Mouse (Mus musculus) left cerebral cortex, adult 9 months (tissue): ENCODE data around the gene Tmem11.

Source experiments
- DNase-seq, 2 experiments: peaks; one replicate each; pipeline ENCODE4 v3.0.0; 2022; ENCODE audit warnings: low spot score in 2 of 2

Tmem11 gene

DNA sequence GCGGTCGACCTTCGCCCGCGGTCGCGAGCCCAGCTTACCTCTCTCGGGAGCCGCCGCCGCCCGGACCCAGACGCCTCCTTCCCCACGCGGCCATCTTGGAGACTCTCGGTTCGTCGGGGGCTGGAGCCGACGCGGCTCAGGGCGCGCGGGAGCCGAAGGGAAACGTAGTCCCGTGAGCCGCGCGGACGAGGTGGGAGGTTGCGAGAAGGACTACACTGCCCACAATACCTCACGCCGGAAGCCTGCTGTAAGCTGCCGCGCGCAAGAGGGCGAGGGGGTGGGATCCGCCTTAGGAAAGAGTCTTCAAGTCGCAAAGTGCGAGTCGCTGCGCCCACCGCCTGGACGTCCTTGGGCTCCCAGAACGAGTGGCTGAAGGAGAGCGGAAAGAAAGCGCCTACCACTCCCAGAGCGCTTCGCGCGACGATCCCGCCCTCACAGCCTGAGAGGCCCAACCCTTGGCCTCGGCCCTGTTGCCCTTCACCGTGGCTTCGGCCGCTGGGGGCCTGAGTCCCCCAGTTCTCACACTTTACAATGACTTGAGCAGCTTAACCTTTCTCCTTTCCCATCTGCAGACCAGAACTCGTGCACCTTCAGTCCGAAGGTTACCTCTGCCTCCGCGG lies at the start of gene Tmem11:
Tmem11 (minus strand) TSS at position 598 of the 620 bp plus-strand sequence.
- DNase-seq = peak; percentile 96 to 98

GRCm38 (mm10) chr11:60927264-60927663 lies 48.2 kb upstream of the Tmem11 start:
- peak; percentile 59 to 94 for DNase-seq

DNA sequence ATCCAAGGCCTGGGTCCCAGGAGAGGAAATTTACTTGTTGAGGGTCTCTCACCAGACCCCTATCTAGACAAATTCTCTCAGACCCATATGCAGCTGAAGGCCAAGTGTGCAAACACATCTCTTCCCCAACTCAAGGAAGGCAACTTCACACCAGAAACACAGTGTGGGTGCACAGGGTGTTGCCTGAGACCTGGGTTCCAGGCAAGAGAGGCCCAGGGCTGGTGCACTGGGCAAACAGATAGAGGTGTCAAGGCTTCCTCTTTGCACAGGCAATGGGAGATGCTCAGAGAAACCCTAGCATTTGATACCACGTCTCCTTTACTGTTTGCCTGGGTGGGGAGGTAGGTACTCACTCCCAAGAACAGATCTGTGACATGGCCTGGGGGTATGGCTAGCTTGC lies 45.9 kb upstream of the Tmem11 start:
- no peak for DNase-seq

- no peak for DNase-seq
Measured at GRCm38 (mm10) chr11:60924498-60924897, 45.4 kb upstream of the Tmem11 start.

DNA sequence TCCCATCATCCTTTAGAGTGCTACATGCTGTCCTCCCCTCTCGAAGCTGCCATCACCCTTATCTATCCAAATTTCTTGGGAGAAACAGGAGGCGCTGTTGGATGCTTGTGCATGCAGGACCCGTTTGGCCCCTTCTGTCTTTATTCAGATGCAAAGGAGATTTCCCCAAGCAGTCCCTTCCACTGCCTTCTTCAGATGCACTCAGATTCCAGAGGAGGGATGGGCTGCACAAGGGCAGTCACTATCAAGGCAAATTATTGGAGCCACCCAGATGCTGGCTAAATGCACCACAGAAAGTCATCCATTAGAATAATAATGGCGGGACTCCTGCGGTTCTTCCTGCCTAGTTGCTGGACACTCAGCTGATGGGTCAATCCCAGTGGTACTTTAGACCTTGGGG lies 43.9 kb upstream of the Tmem11 start:
- DNase-seq = no peak

DNA sequence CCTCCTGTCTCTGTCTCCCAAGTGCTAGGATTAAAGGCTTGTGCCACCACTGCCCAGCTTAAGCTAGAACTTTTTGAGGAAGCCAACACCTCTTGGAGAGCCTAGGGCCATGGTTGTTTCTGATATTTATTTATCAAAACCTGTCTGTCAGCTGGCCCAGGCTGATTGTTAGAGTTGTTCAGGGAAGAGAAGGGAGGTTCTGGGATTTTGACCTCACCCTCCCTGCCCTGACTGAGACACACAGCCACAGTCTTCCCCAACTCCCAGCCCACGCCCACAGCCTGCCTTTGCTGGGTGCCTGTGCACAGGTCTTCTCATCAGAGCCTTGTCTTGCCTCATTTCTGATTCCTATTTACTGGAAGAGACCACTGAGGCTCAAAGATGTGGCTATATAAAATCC lies 43.1 kb upstream of the Tmem11 start:
- no peak for DNase-seq

- no peak for DNase-seq
Measured at GRCm38 (mm10) chr11:60920021-60920420, 40.9 kb upstream of the Tmem11 start.

- no peak for DNase-seq
Measured at GRCm38 (mm10) chr11:60915201-60915600, 36.1 kb upstream of the Tmem11 start.

DNA sequence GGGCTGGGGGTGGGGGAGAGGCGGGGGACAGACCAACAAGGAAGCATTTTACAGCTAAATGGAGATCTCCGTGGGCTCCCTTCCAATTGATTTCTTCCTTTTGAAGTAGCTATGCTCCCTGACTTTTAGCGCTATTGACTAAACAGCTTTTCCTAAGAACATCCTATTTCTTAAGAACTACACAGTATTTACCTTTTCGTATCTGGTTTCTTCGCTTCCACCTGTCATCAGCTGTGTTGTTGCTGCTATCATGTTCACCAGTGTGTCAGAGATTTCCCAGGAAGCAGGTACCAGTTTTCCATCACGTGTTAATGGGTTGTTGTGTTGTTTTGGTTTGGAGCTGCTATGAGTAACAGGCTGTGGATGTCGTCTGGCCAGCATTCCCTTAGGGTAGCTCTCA lies 35.4 kb upstream of the Tmem11 start, which contains the start of gene Natd1:
Natd1 (minus strand) TSS at position 260 of the 400 bp plus-strand sequence.
- DNase-seq = no peak

DNA sequence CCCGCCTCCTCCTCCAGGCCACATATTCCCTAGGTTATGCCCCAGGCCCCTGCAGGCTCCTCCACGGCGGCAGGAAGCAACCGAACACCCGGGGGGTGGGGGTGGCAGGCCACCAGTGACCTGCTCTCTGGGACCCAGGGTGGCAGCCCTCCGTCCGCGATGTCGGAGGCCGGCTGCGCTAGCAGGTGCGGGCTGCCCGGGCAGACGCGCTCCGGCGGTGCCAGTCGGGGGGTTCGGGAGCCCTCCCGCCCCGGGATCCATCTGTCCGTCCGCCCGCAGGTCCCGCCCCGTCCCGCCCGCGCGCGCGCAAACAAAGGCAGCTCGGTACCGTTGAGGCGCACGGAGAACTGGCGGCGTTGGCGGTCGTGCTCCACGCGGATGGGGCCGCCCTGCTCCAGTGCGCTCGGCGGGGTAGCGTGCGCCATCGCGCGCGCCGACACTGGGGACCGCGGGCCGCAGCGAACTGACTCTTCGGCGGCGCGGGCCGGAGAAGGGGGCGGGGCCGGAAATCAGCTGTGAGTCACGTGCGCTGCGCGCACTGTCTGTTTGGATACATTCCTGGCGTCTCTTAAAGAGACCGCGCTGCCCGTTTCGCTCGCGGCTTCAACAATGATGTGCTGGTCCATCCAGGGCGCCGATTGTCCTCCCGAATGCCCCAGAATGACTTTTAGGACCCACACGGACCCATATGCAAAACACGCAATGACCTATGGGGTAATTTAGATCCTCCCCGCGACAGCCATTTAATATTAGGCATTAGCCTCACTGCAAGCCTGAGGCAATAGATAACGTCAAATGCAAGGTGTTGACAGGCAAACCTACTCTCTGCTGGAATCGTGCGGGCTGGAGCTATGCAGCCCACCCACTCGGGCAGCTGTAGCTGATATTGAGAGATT lies 34.5 kb upstream of the Tmem11 start:
- DNase-seq = peak; percentile 74 to 92

DNA sequence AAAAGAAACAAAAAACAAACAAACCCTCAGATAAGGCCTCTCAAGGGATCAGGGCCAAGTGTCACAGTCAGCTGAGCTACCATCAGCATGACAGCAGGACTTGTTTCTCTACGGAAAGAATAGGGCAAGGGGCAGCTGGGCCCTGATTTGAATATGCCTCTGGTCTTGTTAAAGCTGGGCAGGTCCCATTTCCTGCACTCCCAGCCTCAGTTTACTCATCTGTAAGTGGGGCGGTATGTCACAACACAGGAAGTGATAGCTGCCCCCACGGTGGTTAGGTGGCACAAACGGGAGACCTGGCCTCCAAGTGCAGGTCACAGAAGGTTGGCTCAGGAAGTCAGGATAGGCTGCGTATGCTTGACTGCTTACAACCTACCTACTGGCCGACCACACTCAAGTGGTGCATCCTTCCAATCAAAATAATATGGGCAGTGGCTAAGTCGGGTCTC lies 33.5 kb upstream of the Tmem11 start:
- no peak for DNase-seq

- no peak for DNase-seq
Measured at GRCm38 (mm10) chr11:60909626-60910025, 30.6 kb upstream of the Tmem11 start.

GRCm38 (mm10) chr11:60908073-60908472 lies 29.0 kb upstream of the Tmem11 start:
- no peak for DNase-seq

DNA sequence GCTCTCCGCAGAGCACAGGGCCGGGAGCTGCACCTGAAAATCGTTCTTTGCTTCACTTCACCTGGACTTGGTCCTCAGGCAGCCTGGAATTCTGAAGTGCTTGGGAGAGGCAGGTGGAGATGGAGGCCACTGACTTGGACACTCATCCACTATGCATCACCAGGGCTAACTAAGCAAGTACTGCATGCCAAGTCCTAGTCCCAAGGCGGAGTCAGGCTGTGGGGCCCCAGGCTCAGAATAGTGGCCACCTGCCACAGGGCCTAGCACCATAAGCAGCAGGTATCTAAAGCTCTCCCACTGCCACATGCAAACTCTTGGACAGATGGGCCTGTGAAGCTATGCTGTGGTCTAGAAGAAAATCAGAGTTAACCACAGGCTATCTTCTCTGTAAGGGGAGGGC lies 27.4 kb upstream of the Tmem11 start:
- DNase-seq = no peak

DNA sequence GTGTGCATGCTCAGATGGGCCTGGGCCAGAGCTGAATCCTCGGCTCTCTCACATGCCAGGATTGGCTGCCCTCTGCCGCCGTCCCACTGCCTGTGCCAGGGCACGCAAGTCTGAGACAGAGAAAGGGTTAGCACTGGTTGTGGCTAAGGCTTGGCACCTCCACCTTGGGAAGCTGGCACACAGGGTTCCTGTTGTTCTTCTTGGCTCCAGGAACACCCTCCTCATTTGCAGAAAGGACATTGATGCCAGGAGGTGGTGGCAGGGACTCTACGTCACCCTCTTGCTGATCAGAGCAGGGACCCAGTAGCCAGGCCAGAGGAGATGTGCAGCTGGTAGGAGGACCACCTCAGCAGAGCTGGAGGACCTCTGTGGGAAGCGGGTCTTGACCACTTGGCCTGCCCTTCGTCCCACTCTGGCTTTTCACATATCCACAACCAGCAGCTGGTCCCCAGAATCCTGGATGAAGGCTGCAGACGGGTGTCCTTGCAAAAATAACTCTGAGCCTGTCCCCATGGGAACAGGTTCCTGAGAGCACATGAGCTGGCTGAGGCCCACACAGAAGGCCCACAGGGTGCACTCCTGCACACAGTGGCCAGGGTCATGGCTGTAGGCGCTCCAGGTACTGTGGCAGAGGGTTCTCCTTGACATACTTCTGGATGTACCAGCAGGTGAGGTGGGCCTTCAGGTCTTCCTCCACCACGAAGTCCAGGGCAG lies 26.5 kb upstream of the Tmem11 start:
- DNase-seq = no peak

- DNase-seq = no peak
Measured at GRCm38 (mm10) chr11:60903661-60904061, 24.6 kb upstream of the Tmem11 start.

DNA sequence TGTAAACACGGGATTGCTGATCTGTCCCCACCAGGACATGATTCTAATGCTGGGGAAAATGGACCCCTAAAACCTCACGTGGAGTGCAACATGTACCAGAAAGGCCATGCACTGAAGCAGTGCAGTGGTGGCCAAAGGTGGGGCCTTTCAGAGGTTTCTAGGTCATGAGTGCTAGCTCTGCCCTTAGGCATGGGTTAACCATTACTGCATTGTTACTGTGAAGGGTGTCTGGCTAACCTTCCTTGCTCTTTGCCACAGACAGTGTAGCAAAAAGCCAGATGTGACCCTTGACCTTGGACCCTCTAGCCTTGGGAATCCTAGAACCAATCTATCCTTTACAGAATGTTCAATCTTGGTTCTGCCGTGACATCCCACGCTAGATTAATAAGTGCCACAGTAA lies 23.4 kb upstream of the Tmem11 start:
- no peak for DNase-seq

GRCm38 (mm10) chr11:60902001-60902400 lies 22.9 kb upstream of the Tmem11 start:
- DNase-seq = no peak

- no peak for DNase-seq
Measured at GRCm38 (mm10) chr11:60895915-60896314, 16.8 kb upstream of the Tmem11 start.

DNA sequence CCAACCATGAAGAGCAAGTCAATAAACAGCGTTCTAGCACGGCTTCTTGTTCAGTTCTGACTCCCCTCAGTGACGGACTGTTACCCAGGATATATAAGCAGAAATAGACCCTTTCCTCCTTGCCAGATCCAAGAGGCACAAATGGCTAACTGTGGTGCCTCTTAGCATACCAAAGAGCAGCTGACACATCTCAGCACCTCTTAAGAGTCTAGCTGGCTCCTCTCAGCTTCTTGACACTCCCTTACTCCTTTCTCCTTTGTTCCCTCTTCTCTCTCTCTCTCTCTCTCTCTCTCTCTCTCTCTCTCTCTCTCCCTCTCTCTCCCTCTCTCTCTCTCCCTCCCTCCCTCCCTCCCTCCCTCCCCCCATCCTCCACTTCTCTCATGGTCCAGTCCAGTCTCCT lies 11.7 kb upstream of the Tmem11 start:
- no peak for DNase-seq

DNA sequence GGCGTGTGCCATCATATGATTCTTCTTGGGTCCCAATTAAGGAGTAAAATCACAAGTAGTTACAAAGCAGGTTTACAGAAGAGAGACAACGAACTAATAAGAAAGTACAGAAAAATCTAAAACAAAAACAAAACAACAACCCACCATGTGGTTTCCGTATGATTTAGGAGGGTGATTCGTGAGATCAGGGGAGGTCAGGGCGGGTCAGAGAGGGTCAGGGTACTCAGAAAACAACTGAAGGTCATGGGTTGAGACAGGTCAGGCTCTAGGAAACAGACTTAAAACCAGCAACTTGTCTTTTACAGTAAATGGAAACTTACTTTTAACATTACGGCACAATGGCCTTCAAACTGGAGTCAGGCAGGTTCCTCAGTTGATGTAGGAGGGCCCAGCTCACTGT lies 11.2 kb upstream of the Tmem11 start:
- DNase-seq = no peak

- no peak for DNase-seq
Measured at GRCm38 (mm10) chr11:60889861-60890260, 10.8 kb upstream of the Tmem11 start.
